Comparison of ENCODE assay signal across 14 mouse cellular contexts in the genomic region with DNA sequence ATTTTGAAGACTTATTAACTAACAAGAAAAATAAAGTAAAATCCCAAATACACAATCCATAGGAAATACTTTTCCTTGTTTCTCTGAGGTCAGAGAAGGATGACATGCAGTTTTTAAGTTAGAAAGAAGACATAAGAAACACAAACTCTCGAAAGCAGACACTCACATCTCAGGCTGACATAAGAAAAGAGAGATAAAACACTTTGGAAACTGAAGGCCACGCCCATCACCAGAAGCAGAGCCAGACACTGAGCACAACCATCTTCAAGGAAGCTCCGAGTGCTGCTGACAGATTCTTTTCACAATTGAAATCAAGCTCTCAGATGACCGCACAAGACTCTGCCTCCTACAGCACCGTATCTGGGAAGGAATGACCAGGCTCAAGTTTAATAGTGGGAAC. TPM values are rescaled to one million over a fixed set of nuclear protein-coding genes. Genes with fewer than 3 reads are reported as not detected.
A peak's percentile ranks its signal among the peaks of the same experiment; 100 is the strongest.
DNase-seq lines count a peak whose midpoint lies in the region; ATAC-seq and TF ChIP-seq lines count a peak whose summit lies in the region.
"Had no signal": no experiment of that assay in that cellular context is flagged by ENCODE, and none has a peak within 500 bp of the region (broad histone marks: within the 10 kb centered on the region; RNA-seq: fewer than 3 reads in every experiment).

No protein-coding gene starts in this region.

- no peak for TF ChIP-seq CTCF in liver, embryonic 14.5 days (IDR thresholded peaks at IDR 0.05; ENCODE audit: low read depth)

- H3K9ac ChIP-seq in liver, embryonic 14.5 days (replicated peaks), result peak overlapping the region; percentile 54
- no peak overlapping the region for H3K9ac ChIP-seq in midbrain, embryonic 16.5 days (ENCODE audit: low read depth, low read length)
- H3K9ac ChIP-seq: midbrain, embryonic 13.5 days; neural tube, embryonic 13.5 days had no signal

- no peak for TF ChIP-seq EP300 in liver, embryonic 14.5 days (IDR thresholded peaks at IDR 0.05; ENCODE audit: low read depth)

- peaks cover 57 to 63% of the 10 kb centered on the region in 2 experiments for H3K4me1 ChIP-seq in liver, embryonic 14.5 days (replicated peaks; ENCODE audit: control insufficient read depth in 2 of 2, insufficient read depth in 2 of 2, low read length in 1 of 2)
- H3K4me1 ChIP-seq in midbrain, embryonic 16.5 days (ENCODE audit: control insufficient read depth, insufficient read depth, low read length), result no peaks in the 10 kb centered on the region
- H3K4me1 ChIP-seq: midbrain, embryonic 13.5 days had no signal

- H3K4me3 ChIP-seq in liver, embryonic 14.5 days (ENCODE audit: insufficient read depth in 1 of 2, low read depth in 2 of 2, low read length in 2 of 2), result peak overlapping the region; percentile 11 to 22; a peak in 1 of 4 replicates
- no peak overlapping the region for H3K4me3 ChIP-seq in midbrain, embryonic 16.5 days (ENCODE audit: low read depth, low read length)
- H3K4me3 ChIP-seq: midbrain, embryonic 13.5 days; neural tube, embryonic 13.5 days had no signal

- H3K36me3 ChIP-seq in liver, embryonic 14.5 days (replicated peaks; ENCODE audit: control insufficient read depth, insufficient read depth, low read depth), result no peaks in the 10 kb centered on the region
- H3K36me3 ChIP-seq in midbrain, embryonic 16.5 days (ENCODE audit: control insufficient read depth, insufficient read depth, low read length), result no peaks in the 10 kb centered on the region
- H3K36me3 ChIP-seq: midbrain, embryonic 13.5 days; neural tube, embryonic 13.5 days had no signal

- peak overlapping the region; percentile 76 for H3K4me2 ChIP-seq in liver, embryonic 14.5 days (ENCODE audit: low read depth)
- H3K4me2 ChIP-seq in midbrain, embryonic 16.5 days (ENCODE audit: low read length), result no peak overlapping the region
- H3K4me2 ChIP-seq: midbrain, embryonic 13.5 days; neural tube, embryonic 13.5 days had no signal

- no peaks in the 10 kb centered on the region for H3K27me3 ChIP-seq in liver, embryonic 14.5 days (ENCODE audit: control insufficient read depth, insufficient read depth, low read length)
- no peaks in the 10 kb centered on the region for H3K27me3 ChIP-seq in midbrain, embryonic 16.5 days (ENCODE audit: control insufficient read depth, insufficient read depth, low read depth, low read length)
- H3K27me3 ChIP-seq: midbrain, embryonic 13.5 days; neural tube, embryonic 13.5 days had no signal

- H3K27ac ChIP-seq in liver, embryonic 14.5 days, result peak overlapping the region; percentile 98
- no peak overlapping the region for H3K27ac ChIP-seq in midbrain, embryonic 16.5 days (ENCODE audit: low read length)
- H3K27ac ChIP-seq: midbrain, embryonic 13.5 days; neural tube, embryonic 13.5 days had no signal

- peak; percentile 15 for DNase-seq in embryo, embryonic 10 days (ENCODE audit: low spot score)
- DNase-seq in embryo, embryonic 9.5 days (ENCODE audit: extremely low spot score), result no peak
- DNase-seq in CD4-positive helper T cell, adult 2 months (ENCODE audit: low read depth, low spot score), result peak; percentile 77
- peak; percentile 71 for DNase-seq in c-Kit-positive CD71-positive TER-119-negative erythroid progenitor cells, embryonic 14.5 days (ENCODE audit: low read depth)
- DNase-seq in liver, embryonic 14.5 days (ENCODE audit: low read depth in 3 of 3, low spot score in 3 of 3), result peak; percentile 72 to 76 (median 72)
- no peak for DNase-seq in thymus, postnatal 10 days (ENCODE audit: low spot score in 2 of 2)
- DNase-seq in testis, postnatal 10 days (ENCODE audit: low spot score), result no peak
- DNase-seq: kidney, adult 18-20 months; lung, adult 2 months; retina, postnatal 1 day; thymus, adult 18-20 months had no signal

- H3K9me3 ChIP-seq in liver, embryonic 14.5 days (ENCODE audit: control insufficient read depth, low read length), result no peaks in the 10 kb centered on the region
- no peaks in the 10 kb centered on the region for H3K9me3 ChIP-seq in midbrain, embryonic 16.5 days (replicated peaks; ENCODE audit: control insufficient read depth, low read length, poor library complexity, severe bottlenecking)
- H3K9me3 ChIP-seq: midbrain, embryonic 13.5 days; neural tube, embryonic 13.5 days had no signal

- 18% methylated on average over 5 of the region's 5 CpGs for WGBS in liver, embryonic 14.5 days (ENCODE audit: insufficient replicate concordance)
- WGBS in midbrain, embryonic 16.5 days, result 69% methylated on average over 5 of the region's 5 CpGs

- ATAC-seq in liver, embryonic 14.5 days (ENCODE audit: insufficient read depth), result peak; percentile 70
- ATAC-seq in midbrain, embryonic 16.5 days, result no peak
- ATAC-seq: midbrain, embryonic 13.5 days had no signal

RNA-seq across cellular contexts. Expression of a gene that starts 23.5 kb away (rescaled TPM):
- 15.1 and 20.6 TPM in 2 replicates for polyA plus RNA-seq in liver, embryonic 14.5 days (2012; rRNA removed)
- polyA plus RNA-seq in liver, embryonic 14.5 days (2014; fragmentation: Nextera tagmentation; extraction: Ambion mirVana), result 17.9 and 18.3 TPM in 2 replicates
- 29.4 and 30.7 TPM in 2 replicates for polyA plus RNA-seq in midbrain, embryonic 16.5 days (2015; fragmentation: Nextera tagmentation; extraction: Ambion mirVana)

RNA-seq across cellular contexts. Expression of a gene that starts 49.9 kb away (rescaled TPM):
- 176 and 238 TPM in 2 replicates for polyA plus RNA-seq in liver, embryonic 14.5 days (2012; rRNA removed)
- 612 and 652 TPM in 2 replicates for polyA plus RNA-seq in liver, embryonic 14.5 days (2014; fragmentation: Nextera tagmentation; extraction: Ambion mirVana)
- polyA plus RNA-seq in midbrain, embryonic 16.5 days (2015; fragmentation: Nextera tagmentation; extraction: Ambion mirVana), result 157 and 180 TPM in 2 replicates

Comparison
In these comparisons a context has a peak if more than half of its experiments do, and no peak if none do; other contexts are left out.
1. DNase-seq: peak in embryo, embryonic 10 days (single experiment), CD4-positive helper T cell, adult 2 months (single experiment), c-Kit-positive CD71-positive TER-119-negative erythroid progenitor cells, embryonic 14.5 days (single experiment) and liver, embryonic 14.5 days (3 of 3); none in embryo, embryonic 9.5 days (single experiment), thymus, postnatal 10 days (0 of 2) and testis, postnatal 10 days (single experiment).